Mouse (Mus musculus) MEL (cell line): Measurements from ENCODE around the gene OR5BS1P. TPM values are rescaled to one million over a fixed set of nuclear protein-coding genes. Genes with fewer than 3 reads are reported as not detected.
"Not testable (repeated sequence)": the region's sequence is repeated elsewhere in the genome, so short reads cannot be mapped to it uniquely, and the experiment has no call there.

Source experiments
- DNase-seq: peaks from one replicate; pipeline ENCODE4 v3.0.0; 2011; ENCODE audit warnings: low read depth, low spot score
- H3K27ac ChIP-seq: 2 replicates; pipeline ENCODE4 v1.5.1; 2012; ENCODE audit warnings: low read depth, mild to moderate bottlenecking, control low read depth, low read length, moderate library complexity; ENCODE audit not compliant: control insufficient read depth
- H3K27me3 ChIP-seq, 2 experiments: fragments of 150-350 bp in 1 of 2; sonication (generic) in 1 of 2; 2 replicates each; pipeline ENCODE4 v1.6.1; 2012; ENCODE audit warnings: low read length in 2 of 2, mild to moderate bottlenecking in 2 of 2, improper control_type of control experiment in 1 of 2, moderate library complexity in 1 of 2; ENCODE audit not compliant: insufficient read depth in 2 of 2, control insufficient read depth in 1 of 2
- H3K36me3 ChIP-seq, 2 experiments: 2 replicates each; pipeline ENCODE4 v1.6.1; 2012 to 2014; ENCODE audit warnings: low read length in 2 of 2, improper control_type of control experiment in 1 of 2, inconsistent platforms in 1 of 2, mild to moderate bottlenecking in 1 of 2; ENCODE audit not compliant: insufficient read depth in 2 of 2, control insufficient read depth in 1 of 2
- H3K4me1 ChIP-seq, 2 experiments: fragments of 150-350 bp in 1 of 2; sonication (generic) in 1 of 2; 2 replicates each; pipeline ENCODE4 v1.6.1; 2012; ENCODE audit warnings: low read length in 2 of 2, improper control_type of control experiment in 1 of 2, mild to moderate bottlenecking in 1 of 2; ENCODE audit not compliant: insufficient read depth in 2 of 2, control insufficient read depth in 1 of 2
- H3K4me3 ChIP-seq, 2 experiments: fragments of 150-350 bp in 1 of 2; sonication (generic) in 1 of 2; 2 replicates each; pipeline ENCODE4 v1.5.1; 2012; ENCODE audit warnings: low read depth in 2 of 2, low read length in 2 of 2, mild to moderate bottlenecking in 2 of 2, moderate library complexity in 2 of 2, control low read depth in 1 of 2, improper control_type of control experiment in 1 of 2; ENCODE audit not compliant: control insufficient read depth in 1 of 2, insufficient read depth in 1 of 2
- H3K79me2 ChIP-seq: 2 replicates; pipeline ENCODE4 v1.6.1; 2012; ENCODE audit warnings: mild to moderate bottlenecking, low read length, moderate library complexity; ENCODE audit not compliant: control insufficient read depth, poor library complexity, insufficient read depth
- H3K9ac ChIP-seq: 2 replicates; pipeline ENCODE4 v1.6.1; 2012; ENCODE audit warnings: low read depth, mild to moderate bottlenecking, control low read depth, low read length, moderate library complexity; ENCODE audit not compliant: control insufficient read depth, poor library complexity, severe bottlenecking
- H3K9me3 ChIP-seq: fragments of 150-350 bp; sonication (generic); replicated peaks from 2 replicates; pipeline ENCODE4 v1.6.1; 2012; ENCODE audit warnings: mild to moderate bottlenecking, low read length, improper control_type of control experiment, moderate library complexity; ENCODE audit not compliant: insufficient read depth
- CHD1 ChIP-seq: IDR thresholded peaks from 2 replicates; pipeline ENCODE4 v1.6.1; 2012; ENCODE audit warnings: low read depth, mild to moderate bottlenecking, inconsistent platforms, low read length, improper control_type of control experiment
- MAZ ChIP-seq: IDR thresholded peaks from 2 replicates; pipeline ENCODE4 v1.6.1; 2012; ENCODE audit warnings: low read depth, mild to moderate bottlenecking, inconsistent platforms, low read length, improper control_type of control experiment
- MEF2A ChIP-seq: IDR thresholded peaks from 2 replicates; pipeline ENCODE4 v1.6.1; 2014; ENCODE audit warnings: low read depth, mild to moderate bottlenecking, inconsistent platforms, low read length, improper control_type of control experiment; ENCODE audit not compliant: poor library complexity, insufficient replicate concordance, severe bottlenecking; ENCODE audit errors: extremely low read depth
- MYC ChIP-seq: IDR thresholded peaks from 2 replicates; pipeline ENCODE4 v1.6.1; 2011; ENCODE audit warnings: low read depth, mild to moderate bottlenecking, low read length, improper control_type of control experiment, moderate library complexity
- POLR2AphosphoS5 ChIP-seq: IDR thresholded peaks from 2 replicates; pipeline ENCODE4 v1.6.1; 2012; ENCODE audit warnings: low read depth, borderline replicate concordance, mild to moderate bottlenecking, inconsistent platforms, low read length, moderate library complexity, mixed read lengths
- RCOR1 ChIP-seq: IDR thresholded peaks from 2 replicates; pipeline ENCODE4 v1.6.1; 2012; ENCODE audit warnings: low read depth, mild to moderate bottlenecking, inconsistent platforms, low read length, improper control_type of control experiment
- TAL1 ChIP-seq: IDR thresholded peaks from 2 replicates; pipeline ENCODE4 v1.6.1; 2012; ENCODE audit warnings: mild to moderate bottlenecking, inconsistent platforms, low read length, moderate library complexity, mixed read lengths
- polyA plus RNA-seq, 2 experiments: library from polyadenylated mRNA; stranded (reverse) in 1 of 2; unstranded in 1 of 2; fragments of >175 nt in 1 of 2; fragments of >200 nt in 1 of 2; gene quantifications; 2 replicates each; pipeline versions ENCODE4 v1.2.1 to v1.2.4; 2012; ENCODE audit warnings: low replicate concordance in 2 of 2, low read depth in 1 of 2; ENCODE audit not compliant: insufficient read length in 2 of 2, insufficient read depth in 1 of 2, missing spikeins in 1 of 2
- total RNA-seq: library from RNA; depleted of rRNA; stranded (reverse); fragments of 300-350 nt; gene quantifications from 2 replicates; pipeline ENCODE4 v1.2.3, GENCODE M21; 2012

Gene OR5BS1P
- total and polyA plus RNA-seq, 3 experiments, result 0.04 TPM; not detected in 2

- H3K9me3 ChIP-seq, result no peaks in the 10 kb centered on the region
- no peaks in the 10 kb centered on the region for H3K36me3 ChIP-seq
- H3K9ac ChIP-seq, result no peak overlapping the region
- no peaks in the 10 kb centered on the region for H3K4me1 ChIP-seq
- no peaks in the 10 kb centered on the region for H3K79me2 ChIP-seq
- DNase-seq, result no peak
- no peak for TF ChIP-seq MEF2A
- H3K27me3 ChIP-seq, result peaks cover 39 to 71% of the 10 kb centered on the region in 2 experiments
- no peak overlapping the region for H3K4me3 ChIP-seq
- H3K27ac ChIP-seq, result no peak overlapping the region
These were observed 45.4 kb upstream of the OR5BS1P start for GRCm38 (mm10) chr15:98424326-98424725.

GRCm38 (mm10) chr15:98424753-98425152 is 44.9 kb upstream of the OR5BS1P start:
- TF ChIP-seq TAL1, result no peak
- no peak for DNase-seq
- Histone ChIP-seq H3K9ac (no peak overlapping the region), H3K4me3 (no peak overlapping the region), H3K27ac (no peak overlapping the region), H3K4me1 (no peaks in the 10 kb centered on the region), H3K27me3 (peaks cover 39 to 76% of the 10 kb centered on the region in 2 experiments), H3K9me3 (no peaks in the 10 kb centered on the region), H3K79me2 (no peaks in the 10 kb centered on the region), H3K36me3 (no peaks in the 10 kb centered on the region)

- Histone ChIP-seq H3K79me2 (no peaks in the 10 kb centered on the region), H3K36me3 (no peaks in the 10 kb centered on the region), H3K4me3 (no peak overlapping the region), H3K9me3 (no peaks in the 10 kb centered on the region), H3K27me3 (peaks cover 40 to 78% of the 10 kb centered on the region in 2 experiments), H3K27ac (no peak overlapping the region), H3K9ac (no peak overlapping the region), H3K4me1 (no peaks in the 10 kb centered on the region)
- no peak for DNase-seq
- TF ChIP-seq MAZ (no peak), CHD1 (no peak), MYC (no peak), POLR2AphosphoS5 (no peak), RCOR1 (no peak)
These were observed 44.5 kb upstream of the OR5BS1P start for GRCm38 (mm10) chr15:98425188-98425587.

GRCm38 (mm10) chr15:98430925-98431324 is 38.8 kb upstream of the OR5BS1P start, which contains the start of gene Olfr282:
Gene Olfr282 (plus strand): TSS chr15:98431225.
- DNase-seq, H3K36me3 ChIP-seq, H3K27ac ChIP-seq, H3K4me3 ChIP-seq, H3K4me1 ChIP-seq, H3K9ac ChIP-seq, H3K79me2 ChIP-seq, H3K9me3 ChIP-seq: not testable (repeated sequence)
- peaks cover 20 to 62% of the 10 kb centered on the region in 2 experiments for H3K27me3 ChIP-seq
